Mouse (Mus musculus): ENCODE data around the gene Itsn2. TPM values are rescaled to one million over a fixed set of nuclear protein-coding genes. Genes with fewer than 3 reads are reported as not detected.

The Itsn2 gene
- polyA plus RNA-seq, 1 experiment from 2014 or later = 35.8 TPM

Other genes starting within 250 kb of the Itsn2 start
- gene Ncoa1, start 115.5 kb upstream of the Itsn2 start, polyA plus RNA-seq (2015; fragmentation: Nextera tagmentation; extraction: Ambion mirVana) = 9.7 and 12.0 TPM in 2 replicates
- gene Gm3625, start 289 bp downstream of the Itsn2 start, polyA plus RNA-seq (2015; fragmentation: Nextera tagmentation; extraction: Ambion mirVana) = not detected in 2 replicates
- 0.59 and 0.64 TPM in 2 replicates for gene Fam228a, start 145.8 kb downstream of the Itsn2 start, polyA plus RNA-seq (2015; fragmentation: Nextera tagmentation; extraction: Ambion mirVana)
- gene Pfn4, start 176.4 kb downstream of the Itsn2 start, polyA plus RNA-seq (2015; fragmentation: Nextera tagmentation; extraction: Ambion mirVana) = 3.3 and 5.3 TPM in 2 replicates
- gene Fam228b, start 176.6 kb downstream of the Itsn2 start, polyA plus RNA-seq (2015; fragmentation: Nextera tagmentation; extraction: Ambion mirVana) = 4.8 and 5.6 TPM in 2 replicates
- gene Sf3b6, start 224.9 kb downstream of the Itsn2 start, polyA plus RNA-seq (2015; fragmentation: Nextera tagmentation; extraction: Ambion mirVana) = 220 and 232 TPM in 2 replicates
- gene Fkbp1b, start 249.0 kb downstream of the Itsn2 start, polyA plus RNA-seq (2015; fragmentation: Nextera tagmentation; extraction: Ambion mirVana) = 14.0 and 14.8 TPM in 2 replicates